Mouse (Mus musculus) cerebellum, postnatal 4 days (tissue): Measurements from ENCODE around the gene Cyp2d40.
"Not testable (repeated sequence)": the region's sequence is repeated elsewhere in the genome, so short reads cannot be mapped to it uniquely, and the experiment has no call there.

Experiments
- DNase-seq, 2 experiments: peaks; one replicate each; pipeline ENCODE4 v3.0.0; 2022; ENCODE audit warnings: low spot score in 2 of 2, mixed read lengths in 1 of 2

Cyp2d40 gene

GRCm38 (mm10) chr15:82763631-82764420 lies at the start of gene Cyp2d40:
Gene Cyp2d40 (minus strand): TSS chr15:82764183.
- no peak for DNase-seq

DNA sequence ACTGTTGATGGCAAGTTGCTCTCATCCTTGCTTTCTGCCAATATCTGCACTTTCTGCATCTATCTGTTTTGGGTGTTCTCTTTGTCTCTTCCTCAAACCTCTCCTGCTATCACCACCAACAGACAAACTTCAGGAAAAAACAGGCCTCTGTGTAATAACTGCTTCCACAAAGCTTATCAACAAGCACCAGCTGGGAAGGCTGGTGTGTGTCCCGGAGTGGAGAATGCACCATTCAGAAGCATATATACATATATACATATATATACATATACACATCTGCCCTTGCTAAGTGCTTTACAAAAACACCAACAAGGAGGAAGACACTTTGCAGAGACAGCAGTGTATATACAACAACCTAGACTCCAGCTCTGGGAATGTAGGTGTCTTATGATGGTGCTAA lies 46.6 kb upstream of the Cyp2d40 start:
- no peak for DNase-seq

DNA sequence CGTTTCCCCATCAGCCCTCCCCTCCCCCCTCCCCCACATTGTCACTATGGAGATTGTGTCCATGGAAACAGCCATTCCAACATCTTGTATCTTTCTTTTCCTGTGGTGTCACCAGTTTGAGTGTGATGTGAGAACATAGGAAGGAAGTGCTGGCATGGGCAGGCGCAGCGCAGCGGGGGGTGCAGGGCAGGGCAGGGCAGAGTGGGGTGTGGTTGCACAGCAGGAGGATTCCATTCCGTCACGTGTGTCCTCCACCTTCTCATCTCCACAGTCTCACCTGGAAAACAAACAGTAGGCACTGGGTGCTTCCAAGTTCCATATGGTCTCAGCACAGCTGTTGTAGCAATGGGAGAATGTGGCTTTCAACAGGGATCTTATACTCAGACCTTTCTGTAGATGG lies 45.5 kb upstream of the Cyp2d40 start:
- no peak for DNase-seq

- no peak for DNase-seq
Measured at GRCm38 (mm10) chr15:82806969-82807763, 43.2 kb upstream of the Cyp2d40 start.

- DNase-seq = peak; percentile 68 to 89
Measured at GRCm38 (mm10) chr15:82804708-82805639, 41.0 kb upstream of the Cyp2d40 start.

DNA sequence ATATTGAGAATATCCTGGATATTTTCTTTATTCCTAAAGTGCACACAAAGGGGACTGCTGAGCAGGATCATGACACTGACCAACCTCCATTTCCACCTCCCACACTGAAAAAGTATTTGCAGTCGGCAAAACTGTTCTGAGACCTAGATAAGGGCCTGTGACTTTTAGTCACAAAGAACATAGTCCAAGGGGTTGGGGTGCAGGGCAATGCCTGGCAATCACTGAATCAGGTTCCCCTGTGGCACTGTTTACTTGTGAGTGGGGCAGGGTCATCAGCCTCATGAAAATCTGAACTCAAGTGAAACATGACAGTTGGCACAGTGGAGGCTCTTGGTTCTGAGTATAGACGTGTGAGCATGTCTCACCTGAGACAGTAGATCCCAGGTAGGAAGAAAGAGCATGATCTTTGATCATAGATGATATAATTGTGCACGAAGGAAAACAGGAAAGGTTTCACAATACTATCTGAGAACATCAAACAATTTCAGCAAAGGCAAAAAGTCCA lies 32.0 kb upstream of the Cyp2d40 start:
- no peak for DNase-seq

GRCm38 (mm10) chr15:82794277-82794676 lies 30.3 kb upstream of the Cyp2d40 start, which contains the start of gene Cyp2d26:
Gene Cyp2d26 (minus strand): TSS chr15:82794294.
- no peak for DNase-seq

- no peak for DNase-seq
Measured at GRCm38 (mm10) chr15:82793868-82794267, 29.9 kb upstream of the Cyp2d40 start.

GRCm38 (mm10) chr15:82793454-82793853 lies 29.5 kb upstream of the Cyp2d40 start:
- DNase-seq = no peak

- no peak for DNase-seq
Measured at GRCm38 (mm10) chr15:82792566-82792965, 28.6 kb upstream of the Cyp2d40 start.

DNA sequence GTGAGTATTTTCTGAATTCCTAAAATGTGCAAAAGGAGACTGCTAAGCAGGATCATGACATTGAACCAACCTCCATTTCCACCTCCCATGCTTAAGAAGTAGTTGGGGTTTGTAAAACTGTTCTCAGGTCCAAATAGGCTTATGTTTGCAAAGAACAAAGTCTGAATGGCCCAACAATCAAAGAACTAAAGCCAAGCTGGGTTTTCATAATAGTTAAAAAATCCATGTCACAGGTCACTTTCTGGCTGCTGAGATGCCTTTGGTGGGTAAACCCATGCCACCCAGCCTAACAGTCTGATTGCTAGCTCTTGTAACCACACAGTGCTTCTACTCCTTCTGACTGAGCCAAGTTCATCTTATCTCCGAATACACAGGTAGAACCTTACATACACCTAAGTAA lies 20.6 kb upstream of the Cyp2d40 start:
- no peak for DNase-seq

DNA sequence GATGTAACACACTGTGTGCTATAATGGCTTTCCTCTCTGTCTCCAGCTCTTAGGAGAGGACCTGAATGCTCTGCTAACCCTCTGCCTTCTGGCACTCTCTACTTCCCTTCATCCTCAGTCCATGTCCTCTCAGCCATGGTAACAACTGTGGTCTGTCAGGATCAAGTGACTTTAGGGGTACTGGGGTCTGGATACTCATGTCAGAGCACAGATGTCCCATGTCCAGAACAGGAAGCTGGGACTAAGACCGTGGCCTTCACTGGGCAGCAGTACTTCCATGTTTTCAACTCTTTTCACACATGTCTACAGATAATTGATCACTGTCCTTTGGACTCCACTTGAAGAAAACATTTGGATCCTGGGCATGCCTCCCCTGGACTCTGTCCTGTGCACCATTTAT lies 19.8 kb upstream of the Cyp2d40 start:
- no peak for DNase-seq

- not testable (repeated sequence) for DNase-seq
Measured at GRCm38 (mm10) chr15:82777856-82778255, 13.9 kb upstream of the Cyp2d40 start.

- no peak for DNase-seq
Measured at GRCm38 (mm10) chr15:82765943-82766342, 2.0 kb upstream of the Cyp2d40 start.

DNA sequence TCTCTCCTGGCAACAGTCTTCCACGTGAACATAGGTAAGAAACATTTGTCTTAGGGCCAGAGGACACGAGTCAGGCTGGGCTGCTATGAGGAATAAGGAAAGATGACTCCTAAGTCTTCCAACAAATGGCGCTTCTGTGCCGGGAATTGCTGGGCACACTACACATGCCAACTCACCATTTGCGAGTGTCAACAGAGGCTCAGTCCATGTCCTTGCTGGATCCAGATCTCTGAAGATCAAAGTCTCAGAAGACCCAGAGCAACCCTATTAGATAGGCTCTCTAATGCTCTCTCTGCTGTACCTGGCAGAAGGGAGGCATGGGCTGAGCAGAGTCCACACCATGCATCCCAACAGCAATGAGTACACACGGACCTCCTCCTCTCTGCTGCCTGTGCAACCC lies 898 bp upstream of the Cyp2d40 start:
- DNase-seq = no peak

DNA sequence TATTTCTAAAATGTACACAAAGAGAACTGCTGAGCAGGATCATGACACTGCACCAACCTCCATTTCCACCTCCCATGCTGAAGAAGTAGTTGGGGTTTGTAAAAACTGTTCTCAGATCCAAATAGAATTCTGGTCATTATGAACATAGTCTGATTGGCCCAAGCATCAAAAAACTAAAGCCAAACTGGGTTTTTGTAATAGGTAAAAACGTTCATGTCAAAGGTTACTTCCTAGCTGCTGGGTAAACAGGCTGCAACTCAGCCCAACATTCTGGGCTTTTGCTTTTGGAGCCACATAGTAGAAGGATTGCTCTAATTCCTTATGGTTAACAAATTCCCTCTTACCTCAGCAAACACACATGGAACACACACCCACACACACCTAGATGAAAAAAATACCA lies 15.8 kb downstream of the Cyp2d40 start:
- DNase-seq = no peak

DNA sequence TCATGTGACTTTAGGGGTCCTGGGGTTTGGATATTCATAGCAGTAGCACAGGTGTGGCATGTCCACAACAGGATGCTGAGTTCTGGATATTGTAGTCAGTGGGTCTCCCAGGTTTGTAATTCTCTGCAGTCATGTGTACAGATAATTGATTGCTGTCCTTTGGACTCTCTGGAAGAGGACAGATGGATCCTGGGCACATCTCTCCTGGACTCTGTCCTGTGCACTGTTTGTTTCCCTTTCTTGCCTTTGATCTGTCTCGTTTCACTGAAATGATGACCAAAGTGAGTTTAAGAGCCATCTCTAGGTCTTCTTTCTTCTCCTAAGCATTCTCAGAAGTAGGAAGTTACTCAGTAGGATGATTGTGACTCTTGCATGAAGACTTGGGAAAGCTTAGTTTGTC lies 16.5 kb downstream of the Cyp2d40 start:
- DNase-seq = no peak

DNA sequence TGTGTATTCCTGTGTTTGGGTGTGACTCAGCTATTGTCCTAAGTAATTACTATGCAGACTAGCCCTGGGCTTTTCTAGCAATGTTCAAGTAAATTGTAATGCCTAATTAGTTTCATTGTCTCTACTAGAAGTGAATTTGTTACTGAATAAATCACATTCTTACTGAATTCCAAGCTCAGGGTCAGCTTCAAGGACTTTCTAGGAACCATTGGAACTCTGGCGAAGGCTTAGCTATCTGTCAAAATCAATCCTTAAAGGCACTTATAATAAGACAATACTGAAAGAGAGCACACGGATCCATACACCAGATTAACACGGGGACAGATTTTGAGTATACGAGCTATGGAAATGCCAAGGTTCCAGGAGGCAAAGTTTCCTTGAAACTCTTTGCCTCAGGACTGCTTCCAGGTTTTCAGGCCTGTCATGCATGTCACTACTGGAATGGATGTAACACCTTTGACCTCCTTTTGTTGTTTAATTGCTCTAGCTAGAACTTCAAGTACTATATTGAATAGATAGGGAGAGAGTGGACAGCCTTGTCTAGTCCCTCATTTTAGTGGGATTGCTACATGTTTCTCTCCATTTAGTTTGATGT lies 30.6 kb downstream of the Cyp2d40 start:
- DNase-seq = not testable (repeated sequence)
